Mouse (Mus musculus): ENCODE data around the gene Rabgap1. TPM values are rescaled to one million over a fixed set of nuclear protein-coding genes. Genes with fewer than 3 reads are reported as not detected.

The Rabgap1 gene
- polyA plus RNA-seq, 1 experiment from 2014 or later = 22.3 TPM

GRCm38 (mm10) chr2:37529397-37529796 lies 86.3 kb downstream of the Rabgap1 start:
- no peak for ATAC-seq
- DNase-seq (ENCODE audit: low spot score) = no peak
- H3K9ac ChIP-seq (replicated peaks; ENCODE audit: low read depth) = no peak overlapping the region
- H3K4me1 ChIP-seq (ENCODE audit: insufficient read depth, low read depth, low read length) = no peaks in the 10 kb centered on the region
- no peak overlapping the region for H3K27ac ChIP-seq (ENCODE audit: low read length)
- TF ChIP-seq CTCF (IDR thresholded peaks at IDR 0.05) = no peak
- no peak for TF ChIP-seq EP300 (IDR thresholded peaks at IDR 0.05)
- no peak overlapping the region for H3K4me3 ChIP-seq (ENCODE audit: low read depth, low read length)
- no peaks in the 10 kb centered on the region for H3K27me3 ChIP-seq (replicated peaks; ENCODE audit: insufficient read depth, low read length)
- WGBS = 94% methylated on average over 2 of the region's 2 CpGs
- H3K36me3 ChIP-seq (ENCODE audit: insufficient read depth, low read length) = 0 out of 2 replicates have a peak, but pooled peaks cover 5% of the 10 kb centered on the region
- no peak overlapping the region for H3K4me2 ChIP-seq (replicated peaks; ENCODE audit: low read depth, low read length)
- no peaks in the 10 kb centered on the region for H3K9me3 ChIP-seq (ENCODE audit: low read length)

GRCm38 (mm10) chr2:37530766-37531165 lies 87.7 kb downstream of the Rabgap1 start:
- TF ChIP-seq EP300 (IDR thresholded peaks at IDR 0.05) = no peak
- TF ChIP-seq CTCF (IDR thresholded peaks at IDR 0.05) = no peak
- H3K9ac ChIP-seq (replicated peaks; ENCODE audit: low read depth) = no peak overlapping the region
- no peaks in the 10 kb centered on the region for H3K9me3 ChIP-seq (ENCODE audit: low read length)
- DNase-seq (ENCODE audit: low spot score) = no peak
- no peaks in the 10 kb centered on the region for H3K4me1 ChIP-seq (ENCODE audit: insufficient read depth, low read depth, low read length)
- no peak for ATAC-seq
- H3K36me3 ChIP-seq (ENCODE audit: insufficient read depth, low read length) = peaks cover 17% of the 10 kb centered on the region; the same call in 1 of the 2 replicates
- H3K27me3 ChIP-seq (replicated peaks; ENCODE audit: insufficient read depth, low read length) = no peaks in the 10 kb centered on the region
- no peak overlapping the region for H3K4me2 ChIP-seq (replicated peaks; ENCODE audit: low read depth, low read length)
- no peak overlapping the region for H3K4me3 ChIP-seq (ENCODE audit: low read depth, low read length)
- 65% methylated on average over 1 of the region's 1 CpGs for WGBS
- no peak overlapping the region for H3K27ac ChIP-seq (ENCODE audit: low read length)

DNA sequence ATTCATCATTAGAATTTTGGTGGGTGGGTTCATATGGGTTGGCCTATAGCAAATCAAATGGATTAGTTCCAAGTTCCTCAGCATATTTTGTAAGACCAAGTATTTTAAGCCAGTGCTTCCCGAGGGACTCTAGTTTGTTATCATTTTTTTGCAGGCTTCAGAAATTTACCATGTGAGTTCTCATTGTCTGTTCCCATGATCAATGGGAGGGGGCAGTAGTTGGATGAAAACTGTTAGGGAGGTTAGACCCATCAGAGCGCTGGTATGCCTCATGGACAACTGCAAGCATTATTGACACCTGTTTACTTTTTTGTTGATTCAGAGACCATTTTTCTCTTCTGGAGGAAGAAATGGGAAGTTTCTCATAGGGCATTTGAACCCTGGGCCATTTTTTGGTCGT lies 88.6 kb downstream of the Rabgap1 start:
- DNase-seq (ENCODE audit: low spot score) (no peak), ATAC-seq (no peak)
- no peak for TF ChIP-seq EP300 (IDR thresholded peaks at IDR 0.05)
- TF ChIP-seq CTCF (IDR thresholded peaks at IDR 0.05) = no peak
- no peaks in the 10 kb centered on the region for H3K9me3 ChIP-seq (ENCODE audit: low read length)
- H3K36me3 ChIP-seq (ENCODE audit: insufficient read depth, low read length) = peaks cover 17% of the 10 kb centered on the region; the same call in 1 of the 2 replicates
- H3K4me1 ChIP-seq (ENCODE audit: insufficient read depth, low read depth, low read length) = no peaks in the 10 kb centered on the region
- H3K27me3 ChIP-seq (replicated peaks; ENCODE audit: insufficient read depth, low read length) = no peaks in the 10 kb centered on the region
- H3K9ac ChIP-seq (replicated peaks; ENCODE audit: low read depth) = no peak overlapping the region
- H3K4me3 ChIP-seq (ENCODE audit: low read depth, low read length) = no peak overlapping the region
- no peak overlapping the region for H3K4me2 ChIP-seq (replicated peaks; ENCODE audit: low read depth, low read length)
- H3K27ac ChIP-seq (ENCODE audit: low read length) = no peak overlapping the region
- WGBS = 71% methylated on average over 3 of the region's 3 CpGs

DNA sequence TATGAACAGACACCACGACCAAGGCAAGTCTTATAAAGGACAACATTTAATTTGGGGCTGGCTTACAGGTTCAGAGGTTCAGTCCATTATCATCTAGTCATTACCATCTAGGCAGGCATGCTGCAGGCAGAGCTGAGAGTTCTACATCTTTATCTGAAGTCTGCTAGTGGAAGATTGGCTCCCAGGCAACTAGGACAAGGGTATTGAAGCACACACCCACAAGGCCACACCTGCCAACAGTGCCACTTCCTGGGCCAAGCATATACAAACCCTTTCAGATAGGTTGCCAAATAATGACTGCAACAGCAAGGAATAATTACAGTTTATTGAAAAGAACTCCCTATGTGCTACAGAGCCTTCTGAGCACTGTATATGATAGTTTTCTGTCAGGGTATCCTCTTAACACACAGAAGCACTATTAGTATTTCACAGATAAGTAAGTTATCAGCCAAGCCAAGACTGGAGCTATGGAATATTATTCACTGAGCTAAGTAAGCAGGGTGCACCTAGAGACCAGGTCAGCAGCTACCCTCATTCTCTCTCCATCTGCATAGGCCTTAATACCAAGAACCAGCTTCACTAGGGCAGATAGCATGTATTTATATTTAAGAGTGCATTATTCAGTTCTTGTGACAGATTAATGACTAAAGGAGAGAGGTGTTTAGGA lies 106.4 kb downstream of the Rabgap1 start:
- H3K4me2 ChIP-seq (replicated peaks; ENCODE audit: low read depth, low read length) = no peak overlapping the region
- H3K4me3 ChIP-seq (ENCODE audit: low read depth, low read length) = no peak overlapping the region
- H3K27me3 ChIP-seq (replicated peaks; ENCODE audit: insufficient read depth, low read length) = no peaks in the 10 kb centered on the region
- H3K9ac ChIP-seq (replicated peaks; ENCODE audit: low read depth) = no peak overlapping the region
- peaks cover 2% of the 10 kb centered on the region; the same call in 1 of the 2 replicates for H3K9me3 ChIP-seq (ENCODE audit: low read length)
- TF ChIP-seq CTCF (IDR thresholded peaks at IDR 0.05) (no peak), EP300 (IDR thresholded peaks at IDR 0.05) (no peak)
- H3K4me1 ChIP-seq (ENCODE audit: insufficient read depth, low read depth, low read length) = no peaks in the 10 kb centered on the region
- DNase-seq (ENCODE audit: low spot score) (no peak), ATAC-seq (no peak)
- no peak overlapping the region for H3K27ac ChIP-seq (ENCODE audit: low read length)
- WGBS = 85% methylated on average over 1 of the region's 1 CpGs
- peaks cover 15% of the 10 kb centered on the region; the same call in 1 of the 2 replicates for H3K36me3 ChIP-seq (ENCODE audit: insufficient read depth, low read length)

GRCm38 (mm10) chr2:37556366-37556765 lies 113.3 kb downstream of the Rabgap1 start:
- peaks cover 23% of the 10 kb centered on the region; the same call in 1 of the 2 replicates for H3K36me3 ChIP-seq (ENCODE audit: insufficient read depth, low read length)
- H3K4me2 ChIP-seq (replicated peaks; ENCODE audit: low read depth, low read length) = no peak overlapping the region
- WGBS = 72% methylated on average over 2 of the region's 2 CpGs
- no peak overlapping the region for H3K27ac ChIP-seq (ENCODE audit: low read length)
- ATAC-seq (no peak), DNase-seq (ENCODE audit: low spot score) (no peak)
- H3K27me3 ChIP-seq (replicated peaks; ENCODE audit: insufficient read depth, low read length) = no peaks in the 10 kb centered on the region
- TF ChIP-seq CTCF (IDR thresholded peaks at IDR 0.05) (no peak), EP300 (IDR thresholded peaks at IDR 0.05) (no peak)
- H3K4me3 ChIP-seq (ENCODE audit: low read depth, low read length) = no peak overlapping the region
- H3K9ac ChIP-seq (replicated peaks; ENCODE audit: low read depth) = no peak overlapping the region
- H3K9me3 ChIP-seq (ENCODE audit: low read length) = peaks cover 4% of the 10 kb centered on the region; the same call in 1 of the 2 replicates
- no peaks in the 10 kb centered on the region for H3K4me1 ChIP-seq (ENCODE audit: insufficient read depth, low read depth, low read length)

DNA sequence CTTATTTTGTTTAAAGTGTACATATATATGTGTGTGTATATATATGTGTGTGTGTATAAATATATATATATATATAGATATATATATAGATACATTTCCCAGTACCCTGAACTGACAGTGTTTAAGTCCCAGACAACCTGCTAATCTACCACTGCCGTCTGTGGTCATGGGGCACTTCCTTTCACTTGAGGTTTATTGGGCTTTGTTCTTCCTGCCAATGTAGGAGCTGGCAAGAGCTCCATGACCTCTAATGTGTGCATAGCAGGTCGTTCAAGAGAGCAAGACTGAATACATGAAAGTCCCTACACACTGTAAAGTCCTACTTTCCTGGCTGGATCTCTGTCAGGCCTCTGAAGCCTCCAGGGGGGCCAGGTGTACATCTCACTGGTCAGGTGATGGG lies 122.5 kb downstream of the Rabgap1 start:
- 21% methylated on average over 2 of the region's 2 CpGs for WGBS
- DNase-seq (ENCODE audit: low spot score) (no peak), ATAC-seq (no peak)
- TF ChIP-seq CTCF (IDR thresholded peaks at IDR 0.05) = no peak
- no peak for TF ChIP-seq EP300 (IDR thresholded peaks at IDR 0.05)
- no peaks in the 10 kb centered on the region for H3K9me3 ChIP-seq (ENCODE audit: low read length)
- no peaks in the 10 kb centered on the region for H3K27me3 ChIP-seq (replicated peaks; ENCODE audit: insufficient read depth, low read length)
- no peak overlapping the region for H3K4me2 ChIP-seq (replicated peaks; ENCODE audit: low read depth, low read length)
- no peak overlapping the region for H3K4me3 ChIP-seq (ENCODE audit: low read depth, low read length)
- H3K9ac ChIP-seq (replicated peaks; ENCODE audit: low read depth) = no peak overlapping the region
- no peak overlapping the region for H3K27ac ChIP-seq (ENCODE audit: low read length)
- no peaks in the 10 kb centered on the region for H3K4me1 ChIP-seq (ENCODE audit: insufficient read depth, low read depth, low read length)
- H3K36me3 ChIP-seq (ENCODE audit: insufficient read depth, low read length) = peaks cover 27% of the 10 kb centered on the region; the same call in 1 of the 2 replicates

Data from lung, postnatal 0 days (tissue).